Mouse (Mus musculus): ENCODE results near the gene Vmn1r29. TPM values are rescaled to one million over a fixed set of nuclear protein-coding genes. Genes with fewer than 3 reads are reported as not detected.
"Not testable (repeated sequence)": the region's sequence is repeated elsewhere in the genome, so short reads cannot be mapped to it uniquely, and the experiment has no call there.

Gene Vmn1r29
- not detected in 2 replicates for polyA plus RNA-seq (2014; fragmentation: Nextera tagmentation; extraction: Ambion mirVana)

- Histone ChIP-seq H3K9me3 (ENCODE audit: control insufficient read depth, low read length) (no peaks in the 10 kb centered on the region), H3K4me1 (replicated peaks; ENCODE audit: control insufficient read depth, insufficient read depth, low read length) (no peaks in the 10 kb centered on the region), H3K36me3 (replicated peaks; ENCODE audit: control insufficient read depth, insufficient read depth) (no peaks in the 10 kb centered on the region), H3K9ac (no peak within 1 kb of the TSS), H3K27me3 (ENCODE audit: control insufficient read depth, insufficient read depth, low read length) (no peaks in the 10 kb centered on the region), H3K4me3 (replicated peaks; ENCODE audit: low read length) (no peak within 1 kb of the TSS), H3K4me2 (replicated peaks) (no peak within 1 kb of the TSS), H3K27ac (no peak within 1 kb of the TSS)
- DNase-seq (ENCODE audit: low spot score) (no peak), ATAC-seq (ENCODE audit: low FRiP score) (no peak)
Observed at GRCm38 (mm10) chr6:58301249-58301648, at the start of gene Vmn1r29. TSS of gene Vmn1r29 (plus strand) at chr6:58301549.

DNA sequence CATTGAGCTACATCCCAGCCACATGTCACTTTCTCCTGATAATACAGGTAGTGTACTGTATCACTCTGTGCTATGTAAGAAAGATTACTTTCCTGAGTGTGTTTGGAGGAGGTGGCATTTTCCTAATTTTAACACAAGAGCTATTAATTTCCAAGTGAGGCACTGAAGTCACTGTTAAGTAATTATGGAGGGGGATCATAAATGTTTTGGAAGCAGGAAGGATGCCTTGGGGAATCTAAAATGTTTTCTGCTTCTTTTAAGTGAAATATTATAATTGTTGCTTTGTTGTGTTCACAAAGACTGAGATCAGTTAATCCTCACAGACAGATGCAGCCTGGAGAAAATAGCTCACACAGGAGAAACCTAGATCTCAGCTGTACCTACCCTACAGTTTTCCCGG is 39.6 kb upstream of the Vmn1r29 start, which contains the start of gene Vmn1r28:
Gene Vmn1r28, plus strand, starts transcription at position 301 of the 400 bp plus-strand sequence.
- no peaks in the 10 kb centered on the region for H3K36me3 ChIP-seq (replicated peaks; ENCODE audit: control insufficient read depth, insufficient read depth)
- H3K4me3 ChIP-seq (replicated peaks; ENCODE audit: low read length) = no peak within 1 kb of the TSS
- H3K27ac ChIP-seq = no peak within 1 kb of the TSS
- H3K9me3 ChIP-seq (ENCODE audit: control insufficient read depth, low read length) = no peaks in the 10 kb centered on the region
- WGBS = 90% methylated on average over 1 of the region's 1 CpGs
- DNase-seq (ENCODE audit: low spot score) (no peak), ATAC-seq (ENCODE audit: low FRiP score) (no peak)
- H3K27me3 ChIP-seq (ENCODE audit: control insufficient read depth, insufficient read depth, low read length) = no peaks in the 10 kb centered on the region
- H3K9ac ChIP-seq = no peak within 1 kb of the TSS
- H3K4me1 ChIP-seq (replicated peaks; ENCODE audit: control insufficient read depth, insufficient read depth, low read length) = no peaks in the 10 kb centered on the region
- H3K4me2 ChIP-seq (replicated peaks) = no peak within 1 kb of the TSS

DNA sequence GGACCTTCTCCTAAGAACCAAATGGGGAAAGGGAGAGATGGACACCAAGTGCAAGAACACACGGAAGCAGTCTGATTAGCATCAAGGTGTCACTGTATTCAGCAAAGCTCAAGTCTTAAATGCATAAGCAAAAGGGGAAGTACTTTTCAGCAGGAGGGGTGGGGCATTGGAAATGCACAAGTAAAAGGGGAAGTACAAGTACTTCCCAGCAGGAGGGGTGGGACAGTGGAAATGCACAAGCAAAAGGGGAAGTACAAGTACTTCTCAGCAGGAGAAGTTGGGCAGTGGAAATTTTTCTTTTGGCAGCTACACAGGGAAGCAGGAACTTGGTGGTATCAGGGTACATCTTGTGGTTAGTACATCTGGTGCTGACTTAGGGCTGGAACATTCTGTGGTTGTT is 21.7 kb upstream of the Vmn1r29 start:
- not testable (repeated sequence) for ATAC-seq (ENCODE audit: low FRiP score); H3K4me2 ChIP-seq (replicated peaks); H3K4me1 ChIP-seq (replicated peaks; ENCODE audit: control insufficient read depth, insufficient read depth, low read length); H3K36me3 ChIP-seq (replicated peaks; ENCODE audit: control insufficient read depth, insufficient read depth); H3K9me3 ChIP-seq (ENCODE audit: control insufficient read depth, low read length); DNase-seq (ENCODE audit: low spot score); H3K4me3 ChIP-seq (replicated peaks; ENCODE audit: low read length); H3K27ac ChIP-seq; H3K27me3 ChIP-seq (ENCODE audit: control insufficient read depth, insufficient read depth, low read length); H3K9ac ChIP-seq
- WGBS = 95% methylated on average over 1 of the region's 1 CpGs

- ATAC-seq (ENCODE audit: low FRiP score) (no peak), DNase-seq (ENCODE audit: low spot score) (no peak)
- no peak overlapping the region for H3K4me3 ChIP-seq (replicated peaks; ENCODE audit: low read length)
- H3K4me2 ChIP-seq (replicated peaks) = no peak overlapping the region
- no peak overlapping the region for H3K27ac ChIP-seq
- H3K9ac ChIP-seq = no peak overlapping the region
- WGBS = 70% methylated on average over 2 of the region's 2 CpGs
- no peaks in the 10 kb centered on the region for H3K27me3 ChIP-seq (ENCODE audit: control insufficient read depth, insufficient read depth, low read length)
- no peaks in the 10 kb centered on the region for H3K36me3 ChIP-seq (replicated peaks; ENCODE audit: control insufficient read depth, insufficient read depth)
- no peaks in the 10 kb centered on the region for H3K4me1 ChIP-seq (replicated peaks; ENCODE audit: control insufficient read depth, insufficient read depth, low read length)
- H3K9me3 ChIP-seq (ENCODE audit: control insufficient read depth, low read length) = no peaks in the 10 kb centered on the region
Observed at GRCm38 (mm10) chr6:58292201-58292600, 9.1 kb upstream of the Vmn1r29 start.

DNA sequence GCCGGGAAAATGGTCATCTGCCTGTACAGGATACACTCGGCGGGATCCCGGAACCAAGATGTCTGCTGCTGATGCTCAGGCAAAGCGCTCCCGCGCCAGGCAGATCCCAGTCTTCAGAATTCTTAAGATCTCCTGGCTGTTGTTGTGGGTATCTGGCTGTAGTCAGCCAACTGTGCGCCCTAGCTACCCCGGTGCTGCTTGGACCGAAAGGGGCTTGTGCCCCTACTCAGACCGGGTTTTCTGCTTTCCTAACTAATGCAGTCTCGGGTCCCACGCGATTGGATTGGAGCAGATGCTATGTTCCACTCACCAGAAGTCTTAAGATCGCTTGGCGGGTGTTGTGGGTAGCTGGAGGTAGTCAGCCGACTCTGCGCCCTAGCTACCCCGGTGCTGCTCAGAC is 2.8 kb upstream of the Vmn1r29 start:
- whole genome bisulfite sequencing = 84% methylated on average over 19 of the region's 19 CpGs
- ATAC-seq (ENCODE audit: low FRiP score); H3K4me2 ChIP-seq (replicated peaks); H3K36me3 ChIP-seq (replicated peaks; ENCODE audit: control insufficient read depth, insufficient read depth); H3K9me3 ChIP-seq (ENCODE audit: control insufficient read depth, low read length); H3K27ac ChIP-seq; H3K9ac ChIP-seq; DNase-seq (ENCODE audit: low spot score); H3K27me3 ChIP-seq (ENCODE audit: control insufficient read depth, insufficient read depth, low read length); H3K4me3 ChIP-seq (replicated peaks; ENCODE audit: low read length); H3K4me1 ChIP-seq (replicated peaks; ENCODE audit: control insufficient read depth, insufficient read depth, low read length): not testable (repeated sequence)

GRCm38 (mm10) chr6:58330686-58331085 is 29.3 kb downstream of the Vmn1r29 start:
- H3K27ac ChIP-seq; H3K4me3 ChIP-seq (replicated peaks; ENCODE audit: low read length); H3K9ac ChIP-seq; H3K9me3 ChIP-seq (ENCODE audit: control insufficient read depth, low read length); ATAC-seq (ENCODE audit: low FRiP score); H3K27me3 ChIP-seq (ENCODE audit: control insufficient read depth, insufficient read depth, low read length); H3K4me2 ChIP-seq (replicated peaks); H3K4me1 ChIP-seq (replicated peaks; ENCODE audit: control insufficient read depth, insufficient read depth, low read length); DNase-seq (ENCODE audit: low spot score); H3K36me3 ChIP-seq (replicated peaks; ENCODE audit: control insufficient read depth, insufficient read depth): not testable (repeated sequence)
- 77% methylated on average over 17 of the region's 17 CpGs for WGBS

Other genes with a start within 250 kb of the Vmn1r29 start
- not detected in 2 replicates for gene Vmn1r27, start 82.7 kb upstream of the Vmn1r29 start, polyA plus RNA-seq (2014; fragmentation: Nextera tagmentation; extraction: Ambion mirVana)
- not detected in 2 replicates for gene Vmn1r28, start 39.5 kb upstream of the Vmn1r29 start, polyA plus RNA-seq (2014; fragmentation: Nextera tagmentation; extraction: Ambion mirVana)
- gene Vmn1r30, start 141.8 kb downstream of the Vmn1r29 start, polyA plus RNA-seq (2014; fragmentation: Nextera tagmentation; extraction: Ambion mirVana) = not detected in 2 replicates
- not detected in 2 replicates for gene Vmn1r31, start 173.8 kb downstream of the Vmn1r29 start, polyA plus RNA-seq (2014; fragmentation: Nextera tagmentation; extraction: Ambion mirVana)